Mouse (Mus musculus) left cerebral cortex, postnatal 10 days (tissue): ENCODE measurements around the gene Ncoa1. TPM values are rescaled to one million over a fixed set of nuclear protein-coding genes. Genes with fewer than 3 reads are reported as not detected.

ENCODE experiments used
- DNase-seq, 2 experiments: peaks; one replicate each; pipeline ENCODE4 v3.0.0; 2021 to 2022; ENCODE audit warnings: low spot score in 2 of 2, mixed read lengths in 1 of 2; ENCODE audit errors: extremely low spot score in 1 of 2
- intact Hi-C: fragments of 180-260 bp; cut with DNase I; formaldehyde crosslinking; loops from one replicate; pipeline ENCODE4 v1.15.1; 2025
- total RNA-seq, 2 experiments: library from RNA; stranded (reverse); gene quantifications; 2 replicates each; pipeline ENCODE4 v1.2.3; 2021

The Ncoa1 gene
- total RNA-seq, 2 experiments from 2014 or later: 87.6 to 89.7 TPM

DNA sequence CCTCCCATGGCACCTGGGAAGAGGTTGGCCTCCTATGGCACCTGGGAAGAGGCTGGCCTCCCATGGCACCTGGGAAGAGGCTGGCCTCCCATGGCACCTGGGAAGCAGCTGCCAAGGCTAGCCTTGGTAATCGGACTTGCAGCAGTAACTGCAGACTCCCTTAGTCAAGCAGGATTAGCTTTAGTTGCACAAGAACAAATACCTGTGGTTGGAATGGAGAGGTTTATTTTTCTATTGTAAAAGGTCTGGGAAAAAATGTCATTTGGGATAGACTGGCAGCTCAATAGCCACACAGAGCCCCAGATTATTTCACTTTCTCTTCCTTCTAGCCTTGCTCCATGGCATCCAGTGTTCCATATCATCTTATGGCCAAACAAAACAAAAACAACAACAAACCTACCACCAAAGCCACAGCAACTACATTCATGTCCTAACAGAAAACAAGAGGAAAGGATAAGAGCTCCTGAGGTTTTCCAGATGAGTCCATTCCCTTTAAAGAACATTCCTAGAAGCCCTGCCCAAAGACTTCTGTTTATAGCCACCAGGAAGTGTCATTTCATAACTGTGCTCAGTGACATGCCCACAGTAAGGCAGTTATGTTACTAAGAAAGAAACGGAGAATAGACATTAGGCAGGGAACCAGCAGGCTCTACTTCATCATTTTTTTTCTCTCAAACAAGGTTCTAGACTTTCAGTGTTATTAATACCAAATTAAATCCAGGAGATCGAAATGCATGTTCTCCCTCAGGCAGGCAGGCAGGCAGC lies 46.7 kb downstream of the Ncoa1 start:
- intact Hi-C loops: no loop called here
- no peak for DNase-seq

DNA sequence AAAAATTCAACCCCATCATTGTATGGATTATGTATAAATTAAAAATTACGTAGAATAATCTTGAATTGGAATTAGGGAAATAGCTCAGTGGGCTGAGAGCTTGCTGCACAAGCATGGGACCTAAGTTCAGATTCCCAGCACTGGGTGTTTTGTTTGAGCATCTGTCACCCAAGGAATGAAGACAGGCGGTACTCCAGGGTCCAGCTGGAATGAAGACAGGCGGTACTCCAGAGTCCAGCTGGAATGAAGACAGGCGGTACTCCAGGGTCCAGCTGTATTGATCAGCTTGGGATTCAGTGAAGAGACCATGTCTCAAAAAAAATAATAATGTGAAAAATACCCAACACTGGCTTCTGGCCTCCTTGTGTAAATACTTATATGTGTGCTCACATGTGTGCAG lies 58.2 kb downstream of the Ncoa1 start:
- intact Hi-C loops: no loop called here
- no peak for DNase-seq

DNA sequence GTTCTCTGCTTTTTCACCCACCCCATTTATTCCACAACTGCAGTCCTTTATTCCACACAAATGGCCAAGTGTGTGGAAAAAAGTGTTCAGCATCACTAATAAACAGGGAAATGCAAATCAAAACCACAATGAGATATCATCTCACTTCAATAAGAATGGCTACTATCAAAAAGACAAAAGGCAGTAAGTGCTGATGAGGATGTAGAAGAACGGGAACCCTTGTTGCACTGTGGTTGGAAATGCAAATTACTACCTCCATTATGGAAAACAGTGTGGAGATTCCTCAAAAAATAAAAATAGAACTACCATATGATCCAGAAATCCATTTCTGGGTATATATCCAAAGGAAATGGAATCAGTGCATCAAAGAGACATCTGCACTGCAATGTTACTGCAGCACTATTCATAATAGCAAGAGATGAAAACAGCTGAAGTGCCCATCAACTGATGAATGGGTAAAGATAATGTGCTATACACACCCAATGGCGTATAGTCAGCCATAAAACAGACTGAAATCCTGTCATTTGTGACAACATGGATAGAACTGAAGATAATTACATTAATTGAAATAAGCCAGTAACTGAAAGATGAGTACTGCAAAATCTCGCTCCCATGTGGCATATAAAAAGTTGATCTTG lies 59.2 kb downstream of the Ncoa1 start:
- intact Hi-C loops: no loop called here
- no peak for DNase-seq

DNA sequence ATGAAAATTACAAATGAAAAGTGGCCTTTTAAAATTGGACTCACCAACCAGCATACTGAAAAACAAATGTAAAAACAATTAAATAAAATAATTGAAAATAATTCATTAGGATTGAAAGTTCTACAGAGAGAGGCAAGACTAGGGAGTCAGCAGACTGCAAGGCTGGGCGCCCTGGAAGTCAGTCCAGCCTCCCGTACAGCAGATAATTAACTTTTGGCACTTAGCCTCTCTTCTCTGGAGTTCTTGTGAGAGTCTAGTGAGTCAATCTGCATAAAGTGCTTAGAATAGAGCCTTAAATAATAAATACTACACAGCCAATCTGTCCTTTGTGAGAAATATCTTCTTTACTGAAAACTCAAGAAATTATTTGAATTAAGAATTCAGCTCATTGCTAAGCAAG lies 69.9 kb downstream of the Ncoa1 start:
- intact Hi-C loops: no loop called here
- DNase-seq: no peak

DNA sequence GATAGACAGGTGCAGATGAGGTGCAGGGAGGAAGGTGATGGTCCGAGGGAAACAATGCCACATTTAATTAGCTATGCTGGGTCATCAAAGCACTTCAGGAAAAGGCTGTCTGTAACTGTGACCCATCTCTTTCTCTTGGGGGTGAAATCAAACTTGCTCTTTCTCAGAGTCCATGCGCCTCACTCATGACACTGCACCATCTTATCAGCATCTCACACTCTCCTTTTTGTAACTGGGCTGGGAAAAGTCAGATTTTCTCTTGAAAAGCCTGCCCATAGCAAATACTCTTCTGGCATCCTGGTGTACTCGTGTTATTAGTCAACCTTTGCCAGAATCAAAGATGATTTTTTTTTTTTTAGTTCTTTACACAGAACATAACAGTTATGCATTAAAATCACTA lies 70.8 kb downstream of the Ncoa1 start:
- DNase-seq: no peak
- intact Hi-C loops: no loop called here

DNA sequence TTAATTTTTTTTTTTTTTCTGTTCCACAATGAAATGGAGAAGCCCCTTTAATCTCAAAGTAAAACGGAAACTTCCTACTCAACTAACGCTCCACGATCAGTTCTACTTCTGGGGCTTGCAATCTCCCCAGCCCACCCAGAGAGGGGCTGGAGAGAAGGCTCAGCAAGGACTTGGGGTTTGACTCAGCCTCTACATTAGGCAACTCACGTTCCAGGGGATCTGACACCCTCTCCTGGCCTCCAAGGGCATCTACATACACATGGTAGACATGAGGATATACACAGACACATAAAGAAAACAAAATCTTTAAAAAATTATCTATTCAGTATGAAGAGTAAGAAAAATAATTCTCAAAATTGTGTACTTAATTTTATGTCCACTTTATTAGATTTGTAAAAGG lies 73.8 kb downstream of the Ncoa1 start:
- intact Hi-C loops: no loop called here
- no peak for DNase-seq

DNA sequence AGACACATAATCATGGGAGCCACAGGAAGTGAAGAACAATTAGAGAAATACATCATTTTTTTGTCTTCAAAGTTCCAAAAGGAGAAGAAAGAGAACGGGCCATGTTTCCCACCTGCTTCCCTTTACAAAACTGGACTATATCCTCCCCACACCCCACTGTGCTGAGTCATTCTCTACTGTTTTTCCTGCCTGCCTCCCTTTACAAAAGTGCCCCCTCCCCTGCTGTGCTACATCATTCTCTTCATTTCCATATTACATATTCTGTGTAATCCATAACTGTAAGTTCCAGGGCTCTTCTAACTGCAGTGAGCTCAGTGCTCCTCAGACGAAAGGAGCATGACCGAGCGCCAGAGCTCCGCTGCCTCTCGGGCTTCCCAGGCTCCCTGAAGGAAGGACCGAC lies 80.8 kb downstream of the Ncoa1 start:
- no peak for DNase-seq
- intact Hi-C loops: no loop called here

DNA sequence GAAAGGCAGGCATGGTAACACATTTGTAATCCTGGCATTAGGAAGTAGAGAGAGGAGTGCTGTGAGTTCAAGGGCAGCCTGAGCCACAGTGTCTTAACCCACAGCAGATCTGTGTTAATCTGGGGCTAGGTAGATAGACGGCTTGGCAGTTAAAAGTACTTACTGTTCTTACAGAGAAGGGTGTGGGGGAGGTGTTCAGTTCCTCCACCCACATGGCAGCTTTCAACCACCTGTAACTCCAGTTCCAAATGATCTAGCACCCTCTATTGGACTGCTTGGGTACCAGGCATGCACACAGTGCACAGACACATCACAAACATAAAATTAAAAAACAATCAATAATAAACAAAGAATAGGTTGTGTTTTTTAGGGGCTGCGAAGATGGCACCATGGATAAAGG lies 84.4 kb downstream of the Ncoa1 start:
- DNase-seq: no peak
- intact Hi-C loops: no loop called here

DNA sequence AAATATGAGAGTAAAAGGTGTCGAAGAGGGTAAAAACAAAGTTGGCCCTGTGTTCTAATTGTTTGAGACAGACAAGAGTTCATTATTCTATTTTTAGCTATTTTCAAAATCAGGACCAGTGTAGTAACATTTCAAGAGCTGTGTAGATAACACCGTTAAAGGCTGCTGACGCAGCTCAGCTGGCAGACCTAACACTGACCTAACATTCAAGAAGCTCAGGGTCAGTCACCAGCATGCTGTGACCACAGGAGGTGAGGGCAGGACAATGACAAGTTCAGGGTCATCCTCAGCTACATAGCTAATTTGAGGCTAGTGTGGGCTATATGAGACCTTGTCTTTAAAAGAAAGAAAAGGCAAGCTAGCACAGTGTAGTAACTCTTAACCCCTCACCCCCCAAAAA lies 84.9 kb downstream of the Ncoa1 start:
- intact Hi-C loops: no loop called here
- DNase-seq: no peak

DNA sequence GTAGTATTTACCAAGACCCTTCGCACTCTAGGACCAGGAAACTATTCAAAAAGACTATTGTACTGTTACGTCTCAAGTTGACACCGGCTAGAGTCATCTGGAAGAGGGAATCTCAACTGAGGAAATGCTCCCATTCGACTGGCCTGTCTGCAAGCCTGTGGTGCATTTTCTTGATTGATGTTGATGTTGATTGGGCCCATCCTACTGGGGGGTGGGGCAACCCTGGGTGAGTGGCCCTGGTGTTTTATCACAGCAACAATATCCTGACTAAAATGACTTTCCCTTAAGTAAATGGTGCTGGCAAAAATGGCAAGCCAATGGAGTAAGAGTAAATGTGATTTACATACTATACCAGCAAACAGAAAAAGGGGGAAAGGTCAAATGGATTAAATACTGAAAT lies 85.7 kb downstream of the Ncoa1 start:
- intact Hi-C loops: no loop called here
- no peak for DNase-seq

DNA sequence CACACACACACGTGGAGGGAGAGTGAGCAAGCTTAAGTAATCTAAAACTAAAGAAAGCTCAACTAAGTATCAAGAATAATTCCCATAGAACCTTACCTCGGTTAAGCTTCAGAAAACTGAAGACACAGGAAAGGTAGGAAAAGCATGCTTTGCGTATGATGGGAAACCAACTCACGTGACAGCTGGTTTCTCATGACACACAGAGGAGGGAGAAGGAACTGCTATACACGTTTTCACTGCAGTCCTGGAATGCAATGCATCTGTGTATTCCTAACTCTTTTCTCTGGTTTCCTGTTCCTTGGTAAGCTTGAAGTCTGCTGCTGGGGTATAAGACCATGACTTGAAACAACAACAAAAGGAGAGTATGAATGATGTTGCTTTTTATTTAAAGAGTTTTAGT lies 86.3 kb downstream of the Ncoa1 start:
- intact Hi-C loops: no loop called here
- no peak for DNase-seq

DNA sequence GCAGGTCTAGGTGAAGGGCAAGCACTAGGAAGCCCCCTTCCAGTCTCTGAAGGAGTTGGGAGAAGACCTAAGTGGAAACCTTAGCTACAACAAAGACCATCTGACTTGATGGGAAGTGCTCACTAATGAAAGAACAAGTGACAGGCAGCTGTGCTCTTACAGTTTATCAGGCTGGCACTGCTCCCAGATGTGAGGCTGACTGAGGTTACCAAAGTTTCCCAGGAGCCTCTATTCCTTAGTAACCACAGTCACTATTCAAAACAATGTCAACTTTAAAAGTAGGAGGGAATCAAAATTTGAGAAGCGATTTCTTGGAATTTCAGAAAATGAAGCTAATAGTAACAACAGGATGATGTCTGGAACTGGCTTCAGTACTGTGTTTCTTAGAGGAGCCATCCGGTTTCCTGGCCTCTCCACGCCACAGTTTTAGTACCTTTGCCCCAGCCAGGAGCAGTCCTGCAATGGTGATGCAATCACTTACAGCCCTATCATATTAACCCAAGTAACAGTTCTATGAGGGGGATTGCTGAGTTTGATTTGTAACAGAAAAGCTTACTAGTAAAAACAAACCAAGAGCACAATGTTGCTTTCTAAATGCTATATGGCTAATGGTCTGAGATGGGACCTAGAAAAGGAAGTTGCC lies 90.8 kb downstream of the Ncoa1 start:
- intact Hi-C loops: no loop called here
- no peak for DNase-seq

DNA sequence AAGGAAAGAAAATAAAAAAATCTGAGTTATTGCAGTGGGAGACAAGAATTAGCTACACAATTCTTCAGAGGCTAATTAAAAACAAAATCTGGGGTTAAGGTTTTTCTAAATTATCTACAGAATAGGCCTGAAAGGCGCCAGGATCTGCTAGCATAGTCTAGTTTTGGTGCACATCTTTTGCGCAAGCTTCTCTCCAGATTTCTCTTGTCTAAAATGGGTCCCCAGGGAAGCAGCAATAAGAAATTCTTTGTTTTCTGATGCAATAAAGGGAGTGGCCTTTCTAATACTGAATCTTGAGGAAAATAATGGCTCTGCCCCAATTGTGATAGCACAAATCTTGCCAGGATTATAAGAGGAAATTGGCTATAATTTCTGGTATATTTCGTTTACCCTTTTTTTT lies 93.9 kb downstream of the Ncoa1 start:
- intact Hi-C loops: no loop called here
- no peak for DNase-seq

DNA sequence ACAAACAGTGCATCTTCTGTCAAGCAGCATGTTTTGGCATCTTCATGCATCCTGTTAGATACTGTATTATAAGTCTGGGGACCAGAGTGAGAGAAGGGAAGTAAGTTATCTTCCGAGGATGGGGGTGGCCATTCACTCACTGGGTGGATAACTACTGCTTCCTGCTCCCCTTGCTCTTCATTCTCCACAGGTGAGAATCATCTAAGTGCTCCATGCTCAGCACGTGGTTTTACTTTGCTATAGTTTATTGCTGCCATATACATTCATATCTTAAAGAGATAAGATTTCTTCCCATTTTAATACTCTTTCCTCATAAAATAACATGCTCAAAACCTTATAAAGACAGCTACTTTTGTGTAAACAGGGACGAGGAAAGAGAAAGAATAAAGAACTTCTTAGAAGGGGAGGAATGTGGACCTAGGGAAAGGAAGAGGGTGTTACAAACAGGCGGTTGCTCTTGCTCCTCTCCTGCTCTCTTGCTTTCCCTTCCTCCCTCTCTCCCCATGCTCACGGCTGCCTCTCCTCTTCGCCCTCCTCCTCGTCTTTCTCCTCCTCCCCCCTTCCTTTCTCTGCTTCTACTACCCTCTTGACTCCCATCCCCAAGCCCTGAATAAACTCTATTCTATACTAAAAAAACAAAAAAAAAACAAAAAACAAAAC lies 97.6 kb downstream of the Ncoa1 start:
- no peak for DNase-seq
- intact Hi-C loops: no loop called here

DNA sequence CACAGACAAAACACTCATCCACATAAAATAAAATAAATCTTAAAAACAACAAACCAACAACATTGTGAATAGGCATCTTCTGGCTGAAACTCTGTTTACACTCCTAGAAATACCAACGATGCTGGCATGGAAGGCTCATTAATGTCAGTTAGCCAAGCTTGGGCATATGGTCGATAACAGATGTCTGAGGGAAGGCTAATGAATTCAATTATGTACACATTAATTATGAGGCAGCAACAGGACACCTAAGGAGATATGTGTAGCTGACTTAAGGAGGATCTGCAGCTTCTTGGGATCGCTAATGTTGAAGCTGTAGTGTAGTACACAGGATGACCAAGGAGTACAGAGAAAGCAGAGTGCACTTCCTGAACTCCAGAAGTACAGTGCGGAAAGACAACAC lies 100.5 kb downstream of the Ncoa1 start:
- intact Hi-C loops: no loop called here
- DNase-seq: no peak

DNA sequence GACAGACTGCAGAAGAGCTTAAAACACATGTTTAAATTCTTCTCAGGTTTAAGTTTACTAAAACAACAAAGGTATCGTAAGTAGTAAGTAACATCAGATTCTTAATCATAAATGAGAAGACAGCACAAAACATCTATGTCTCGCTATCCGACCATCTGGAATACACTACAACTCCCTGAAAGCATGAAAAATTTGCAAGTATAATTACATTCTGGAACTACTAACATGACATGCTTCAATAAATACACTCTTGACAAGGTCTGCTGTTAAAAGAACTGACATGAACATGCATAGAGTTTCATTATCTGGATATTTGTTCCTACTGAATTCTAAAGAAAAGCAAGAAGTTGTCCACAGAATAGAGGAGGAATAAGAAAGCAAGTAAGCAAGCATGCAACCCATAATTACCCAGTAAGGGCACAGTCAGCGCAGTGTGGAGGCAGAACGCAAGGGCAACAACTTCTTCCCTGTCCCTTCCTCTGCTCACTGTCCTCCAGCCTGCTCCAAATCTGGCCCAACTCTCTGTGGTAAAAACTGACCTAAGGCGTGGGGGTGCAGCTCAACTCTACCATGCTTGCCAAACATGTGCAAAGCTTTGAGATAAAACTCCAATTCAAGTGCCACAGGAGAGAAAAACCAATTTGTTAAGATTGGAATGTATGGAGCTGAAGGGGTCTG lies 102.0 kb downstream of the Ncoa1 start:
- intact Hi-C loops: no loop called here
- DNase-seq: no peak

DNA sequence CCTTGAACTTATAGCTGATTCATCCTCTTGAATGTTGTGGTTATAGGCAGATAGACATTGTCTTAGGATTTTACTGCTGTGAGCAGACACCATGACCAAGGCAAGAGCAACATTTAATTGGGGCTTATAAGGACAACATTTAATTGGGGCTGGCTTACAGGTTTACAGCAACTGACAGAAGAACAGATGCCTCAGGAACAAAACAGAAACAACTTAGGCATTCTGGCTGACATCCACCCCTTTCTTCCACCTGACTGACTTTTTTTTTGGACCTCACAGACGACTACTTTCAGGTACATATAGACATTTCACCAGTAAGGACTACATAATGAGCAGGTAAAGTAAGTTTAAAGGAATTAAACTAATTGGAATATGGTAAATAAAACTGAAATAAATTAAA lies 105.6 kb downstream of the Ncoa1 start:
- intact Hi-C loops: no loop called here
- no peak for DNase-seq

DNA sequence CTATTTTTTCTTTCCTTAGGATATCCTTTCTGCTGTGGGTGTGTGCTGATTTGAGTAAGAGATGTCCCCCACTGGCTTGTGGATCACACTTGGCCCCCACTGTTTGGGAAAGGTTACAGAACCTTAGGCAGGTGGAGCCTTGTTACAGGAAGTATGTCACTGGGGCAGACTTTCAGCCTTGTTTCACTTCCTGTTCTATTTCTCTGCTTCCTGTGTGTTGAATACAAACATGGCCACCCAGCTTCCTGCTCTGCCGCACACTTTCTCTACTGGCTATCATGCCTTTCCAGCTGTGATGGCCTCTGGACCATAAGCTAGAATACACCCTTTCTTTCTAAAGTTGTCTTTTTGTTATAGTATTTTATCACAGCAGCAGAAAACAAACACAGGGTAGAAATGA lies 111.0 kb downstream of the Ncoa1 start:
- DNase-seq: no peak
- intact Hi-C loops: no loop called here

DNA sequence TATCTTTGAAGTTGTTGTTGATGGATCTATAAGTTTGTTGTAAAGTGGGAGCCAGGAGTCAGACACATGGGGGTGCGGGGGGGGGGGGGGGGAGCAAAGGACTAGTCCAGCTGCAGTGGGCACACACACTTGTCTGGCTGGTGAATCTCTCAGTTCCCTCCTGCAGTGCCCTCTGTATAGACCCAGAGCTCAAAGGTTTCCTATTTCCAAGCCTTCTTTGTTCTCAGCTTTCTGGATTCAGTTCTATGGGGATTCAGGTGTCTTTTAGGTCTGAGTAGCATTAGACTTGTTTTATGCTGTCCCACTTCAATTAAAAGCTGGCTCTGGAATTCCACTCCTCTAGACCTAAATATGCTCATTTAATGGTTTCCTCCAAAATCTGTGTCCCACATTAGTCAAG lies 117.5 kb downstream of the Ncoa1 start:
- intact Hi-C loops: no loop called here
- no peak for DNase-seq
